Mouse (Mus musculus) hindbrain, postnatal 0 days (tissue): ENCODE data around the gene H2al1k. TPM values are rescaled to one million over a fixed set of nuclear protein-coding genes. Genes with fewer than 3 reads are reported as not detected.
"Not testable (repeated sequence)": the region's sequence is repeated elsewhere in the genome, so short reads cannot be mapped to it uniquely, and the experiment has no call there.

ENCODE experiments used
- ATAC-seq: fragments of 200-750 bp; cut with Nextera tagmentation; 2 replicates; pipeline ENCODE4 v1.8.0; 2017; ENCODE audit warnings: mild to moderate bottlenecking, moderate TSS enrichment, moderate library complexity
- DNase-seq: peaks from one replicate; pipeline ENCODE4 v3.0.0-alpha.2; 2015; ENCODE audit warnings: low spot score
- H3K27ac ChIP-seq: fragments of 300-500 bp; sonication (generic); 2 replicates; pipeline ENCODE4 v1.5.1; 2014; ENCODE audit warnings: mild to moderate bottlenecking
- H3K27me3 ChIP-seq: fragments of 300-500 bp; sonication (generic); 2 replicates; pipeline ENCODE4 v1.6.1; 2014; ENCODE audit warnings: low read length, mixed read lengths; ENCODE audit not compliant: insufficient read depth
- H3K36me3 ChIP-seq: fragments of 300-500 bp; sonication (generic); 2 replicates; pipeline ENCODE4 v1.6.1; 2014; ENCODE audit warnings: low read length, mixed read lengths; ENCODE audit not compliant: insufficient read depth
- H3K4me1 ChIP-seq: fragments of 300-500 bp; sonication (generic); 2 replicates; pipeline ENCODE4 v1.6.1; 2014; ENCODE audit warnings: antibody characterized with exemption, low read length, mixed read lengths; ENCODE audit not compliant: insufficient read depth
- H3K4me2 ChIP-seq: fragments of 300-500 bp; sonication (generic); 2 replicates; pipeline ENCODE4 v1.6.1; 2014; ENCODE audit warnings: low read depth, mild to moderate bottlenecking, low read length, moderate library complexity, mixed read lengths
- H3K4me3 ChIP-seq: fragments of 300-500 bp; sonication (generic); 2 replicates; pipeline ENCODE4 v1.5.1; 2014; ENCODE audit warnings: low read length
- H3K9ac ChIP-seq: fragments of 300-500 bp; sonication (generic); replicated peaks from 2 replicates; pipeline ENCODE4 v1.6.1; 2014; ENCODE audit warnings: mild to moderate bottlenecking, low read length, moderate library complexity, mixed read lengths
- H3K9me3 ChIP-seq: fragments of 300-500 bp; sonication (generic); 2 replicates; pipeline ENCODE4 v1.6.1; 2016; ENCODE audit warnings: low read length, mixed read lengths
- CTCF ChIP-seq: IDR thresholded peaks from 2 replicates; pipeline ENCODE4 v1.5.1; 2016; ENCODE audit warnings: antibody characterized with exemption, control low read depth, low read depth
- WGBS: fragments of 180-500 bp; shearing (Covaris S2); extraction: QIAGEN DNeasy Blood & Tissue Kit; methylation state at CpG from one replicate; pipeline ENCODE4 v1.1.7; 2014; 5-methylcytosine and 5-hydroxymethylcytosine counted together
- polyA plus RNA-seq: library from polyadenylated mRNA; unstranded; fragments of >200 nt; fragmentation: Nextera tagmentation; extraction: Ambion mirVana; gene quantifications from 2 replicates; pipeline ENCODE4 v1.2.1, GENCODE M21; 2015
- total RNA-seq: library from RNA; depleted of rRNA; stranded (reverse); fragments of >200 nt; gene quantifications from 2 replicates; pipeline ENCODE4 v1.2.3, GENCODE M21; 2014; rRNA removed

The H2al1k gene
- total RNA-seq (not detected in 2 replicates), polyA plus RNA-seq (not detected in 2 replicates)

DNA sequence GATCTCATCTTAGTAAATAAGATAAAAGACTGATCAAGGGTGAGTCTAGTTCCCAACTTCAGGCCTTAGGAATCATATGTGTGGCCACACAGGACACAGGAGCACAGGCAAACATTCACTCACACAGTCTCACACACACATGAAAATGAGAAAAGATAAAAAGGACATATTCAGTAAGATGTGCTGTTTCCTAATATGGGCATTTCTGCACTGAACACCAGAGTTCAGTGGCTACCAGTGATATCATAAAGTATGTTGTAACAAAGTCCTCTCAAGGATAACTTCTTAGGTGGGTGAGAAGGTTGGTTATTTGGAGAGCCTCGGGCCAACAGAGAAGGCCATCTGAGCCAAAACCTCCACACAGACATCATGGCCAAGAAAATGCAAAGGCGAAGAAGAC is at the start of gene H2al1k:
Gene H2al1k, plus strand, starts transcription at position 301 of the 400 bp plus-strand sequence.
- not testable (repeated sequence) for DNase-seq, ATAC-seq, H3K4me3 ChIP-seq

DNA sequence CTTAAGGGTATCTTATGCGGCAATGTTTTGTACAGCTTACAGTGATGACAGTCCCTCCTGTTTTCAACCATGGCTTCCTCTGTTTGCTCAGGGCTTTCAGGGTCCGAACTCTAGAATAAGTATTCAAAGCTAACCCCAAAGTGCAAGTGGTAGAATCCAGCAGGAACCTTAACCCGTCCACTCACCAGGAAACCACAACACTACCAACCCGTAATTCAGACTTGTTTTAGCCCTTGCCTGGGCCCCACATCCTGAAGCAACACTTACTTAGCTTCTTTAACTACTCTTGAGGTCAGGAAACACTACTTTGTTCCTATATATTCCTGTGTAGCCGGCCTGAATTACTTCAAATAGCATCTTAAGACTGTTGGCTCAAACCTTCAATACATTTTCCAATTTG is 47.6 kb upstream of the H2al1k start:
- no peak for TF ChIP-seq CTCF
- WGBS, result 82% methylated on average over 5 of the region's 5 CpGs
- Histone ChIP-seq H3K9me3 (no peaks in the 10 kb centered on the region), H3K4me1 (no peaks in the 10 kb centered on the region), H3K9ac (no peak overlapping the region), H3K27me3 (no peaks in the 10 kb centered on the region), H3K27ac (no peak overlapping the region), H3K36me3 (no peaks in the 10 kb centered on the region), H3K4me3 (no peak overlapping the region), H3K4me2 (no peak overlapping the region)
- ATAC-seq, result no peak
- no peak for DNase-seq

More for the DNA sequence above, at the start of gene H2al1k:
- H3K9me3 ChIP-seq, H3K36me3 ChIP-seq, H3K9ac ChIP-seq, H3K27ac ChIP-seq, H3K27me3 ChIP-seq, H3K4me2 ChIP-seq, H3K4me1 ChIP-seq: not testable (repeated sequence)
- WGBS, result no CpG with 5 or more reads among the region's 2 CpGs

DNA sequence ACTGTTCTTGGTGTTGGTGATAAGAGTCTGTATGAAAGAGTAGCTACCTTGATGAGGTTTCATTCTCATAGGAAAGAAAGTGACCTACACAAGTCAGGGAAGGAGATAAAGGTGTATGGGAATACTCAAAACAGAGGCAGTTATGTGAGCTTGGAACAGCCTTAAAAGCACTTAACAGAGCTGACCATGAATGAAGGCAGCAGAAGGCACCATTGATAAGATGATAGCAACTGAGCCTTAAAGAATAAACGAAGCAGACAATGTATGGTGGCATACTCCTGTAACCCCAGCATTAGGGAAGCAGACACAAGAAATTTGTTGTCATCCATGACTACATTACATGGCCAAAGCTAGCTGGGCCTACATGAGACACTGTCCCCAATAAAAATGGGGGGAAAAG is 47.0 kb upstream of the H2al1k start:
- Histone ChIP-seq H3K4me2 (no peak overlapping the region), H3K36me3 (no peaks in the 10 kb centered on the region), H3K4me3 (no peak overlapping the region), H3K9ac (no peak overlapping the region), H3K4me1 (no peaks in the 10 kb centered on the region), H3K27me3 (no peaks in the 10 kb centered on the region), H3K9me3 (no peaks in the 10 kb centered on the region), H3K27ac (no peak overlapping the region)
- DNase-seq (no peak), ATAC-seq (no peak)
- TF ChIP-seq CTCF, result no peak
- WGBS, result 84% methylated on average over 1 of the region's 1 CpGs

DNA sequence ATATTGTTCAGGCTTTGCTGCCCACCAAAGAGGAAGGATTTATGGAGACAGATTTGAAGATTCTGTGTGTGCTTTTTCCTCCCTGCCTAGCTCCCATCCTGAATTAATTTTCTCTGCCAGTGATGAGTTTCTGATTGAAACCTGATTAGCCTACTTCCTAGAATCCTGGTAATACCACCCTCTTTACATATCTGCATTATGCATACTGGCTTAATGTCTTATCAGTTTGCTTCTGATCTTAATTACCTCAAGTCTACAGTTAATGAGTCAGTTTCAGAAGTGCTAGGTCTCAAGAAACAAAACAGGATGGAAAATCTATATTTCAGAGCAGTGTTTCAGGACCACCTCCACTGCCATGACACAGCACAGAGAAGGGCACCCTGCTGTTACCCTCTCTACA is 34.0 kb upstream of the H2al1k start:
- H3K27ac ChIP-seq, DNase-seq, ATAC-seq, H3K4me3 ChIP-seq, H3K9ac ChIP-seq, H3K4me1 ChIP-seq, H3K9me3 ChIP-seq, H3K27me3 ChIP-seq, H3K36me3 ChIP-seq, H3K4me2 ChIP-seq: not testable (repeated sequence)

DNA sequence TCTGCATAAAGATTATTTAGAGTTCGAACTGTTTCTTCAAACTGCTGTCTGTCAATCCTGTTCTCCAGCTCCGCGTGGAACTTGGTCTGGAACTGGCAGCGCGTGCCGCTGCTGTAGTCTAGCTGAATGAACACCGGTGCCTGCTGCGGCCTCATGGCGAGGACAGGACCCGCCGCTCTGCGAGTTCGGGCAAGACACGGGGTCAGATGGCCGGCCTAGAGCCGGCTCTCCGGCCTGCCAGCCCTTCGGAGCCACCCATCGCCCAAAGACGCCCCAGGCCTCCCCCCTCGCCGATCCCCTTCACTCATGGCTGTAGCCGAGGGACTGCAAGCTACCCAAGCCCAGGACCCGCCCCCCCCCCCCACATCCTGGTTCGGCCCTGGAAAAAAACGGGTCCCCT is 22.5 kb upstream of the H2al1k start:
- not testable (repeated sequence) for H3K36me3 ChIP-seq, H3K27ac ChIP-seq, ATAC-seq, H3K27me3 ChIP-seq, DNase-seq, H3K9ac ChIP-seq, H3K9me3 ChIP-seq, H3K4me1 ChIP-seq, H3K4me2 ChIP-seq, H3K4me3 ChIP-seq
- 93% methylated on average over 23 of the region's 26 CpGs for WGBS

DNA sequence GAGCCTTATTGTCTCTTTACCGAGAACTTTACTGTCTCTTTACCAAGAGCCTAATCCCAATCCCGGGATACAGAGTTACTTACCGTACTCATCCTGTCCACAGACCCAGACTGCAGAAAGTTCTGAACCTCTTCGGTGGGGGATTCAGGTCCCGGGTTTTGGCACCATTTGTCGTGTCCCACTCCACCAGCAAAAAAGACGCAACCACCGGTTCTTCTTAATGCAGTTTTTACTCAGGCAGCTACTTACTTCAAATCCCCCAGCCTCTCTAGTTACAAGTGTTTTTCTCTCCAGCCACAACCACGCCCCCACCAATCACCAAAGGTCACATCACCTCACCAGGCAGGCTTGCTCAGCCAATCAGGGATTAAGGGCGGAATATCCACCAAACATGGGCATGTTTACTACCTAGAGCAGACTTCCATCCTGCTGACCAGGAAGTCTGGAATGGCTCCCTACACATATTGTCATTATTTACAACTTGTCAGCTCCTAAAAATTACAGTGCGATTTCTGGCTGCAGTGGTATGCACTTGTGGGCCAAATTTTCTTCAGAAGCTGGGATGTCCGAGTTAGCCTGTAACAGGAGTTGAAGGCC is 18.0 kb upstream of the H2al1k start:
- ATAC-seq, H3K9me3 ChIP-seq, H3K9ac ChIP-seq, H3K27ac ChIP-seq, H3K27me3 ChIP-seq, H3K4me1 ChIP-seq, H3K4me2 ChIP-seq, H3K36me3 ChIP-seq, DNase-seq, H3K4me3 ChIP-seq: not testable (repeated sequence)
- WGBS, result 88% methylated on average over 12 of the region's 12 CpGs

DNA sequence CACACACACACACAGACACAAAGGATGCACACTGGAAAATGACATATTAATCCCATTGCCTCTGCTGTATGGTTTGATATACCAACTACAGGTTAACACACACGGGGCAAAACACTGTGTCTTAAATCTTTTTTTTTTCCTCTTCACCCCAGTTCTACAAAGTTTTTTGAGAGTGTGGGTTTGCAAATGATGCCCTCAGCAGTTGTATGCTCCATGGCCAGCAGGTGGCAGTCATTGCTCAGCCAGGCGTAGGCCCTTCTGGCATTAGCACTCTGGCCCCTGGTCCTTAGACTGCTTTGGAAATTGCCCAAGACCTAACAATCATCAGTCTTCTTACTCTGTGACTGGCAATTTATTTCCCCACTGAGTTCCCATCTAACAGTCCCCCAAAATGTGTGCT is 17.4 kb upstream of the H2al1k start:
- not testable (repeated sequence) for H3K4me3 ChIP-seq, DNase-seq, H3K27ac ChIP-seq, H3K4me1 ChIP-seq, H3K9me3 ChIP-seq, H3K27me3 ChIP-seq, H3K4me2 ChIP-seq, H3K9ac ChIP-seq, H3K36me3 ChIP-seq
- WGBS, result 36% methylated on average over 2 of the region's 2 CpGs
- peak; percentile 38 for TF ChIP-seq CTCF
- ATAC-seq, result 0 out of 2 replicates have a peak, but pooled peaks have one; percentile 32

DNA sequence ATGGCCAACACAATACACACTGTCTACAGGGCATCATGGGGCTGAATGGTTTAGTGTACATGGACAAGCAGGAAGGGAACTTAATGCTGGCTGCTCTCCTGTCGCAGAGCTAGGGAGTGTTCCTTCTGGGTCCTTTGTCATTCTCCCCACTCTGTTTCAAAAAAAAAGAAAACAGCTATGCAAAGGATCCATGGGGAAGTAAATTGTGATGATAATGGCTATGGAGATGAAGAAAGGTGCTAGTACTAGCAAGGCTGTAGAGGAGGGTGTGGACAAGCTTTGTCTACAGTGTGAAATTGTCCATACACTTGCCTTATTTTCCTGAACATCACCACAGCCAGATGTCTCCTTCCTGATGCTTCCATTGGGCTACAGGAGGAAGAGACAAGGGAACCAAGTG is 15.4 kb upstream of the H2al1k start:
- H3K4me3 ChIP-seq, H3K4me2 ChIP-seq, H3K27me3 ChIP-seq, H3K36me3 ChIP-seq, H3K27ac ChIP-seq, DNase-seq, H3K9ac ChIP-seq, H3K4me1 ChIP-seq, H3K9me3 ChIP-seq, ATAC-seq: not testable (repeated sequence)
- 63% methylated on average over 1 of the region's 1 CpGs for WGBS
